ENCODE assay signal across 15 mouse cellular contexts in genomic region chr10:50895881-50896766, GRCm38 (mm10). TPM values are rescaled to one million over a fixed set of nuclear protein-coding genes. Genes with fewer than 3 reads are reported as not detected.
DNase-seq lines count a peak whose midpoint lies in the region; ATAC-seq lines count a peak whose summit lies in the region.
"Had no signal": no experiment of that assay in that cellular context is flagged by ENCODE, and none has a peak within 500 bp of the region (broad histone marks: within the 10 kb centered on the region; RNA-seq: fewer than 3 reads in every experiment).

No protein-coding gene starts in this region.

- no peak overlapping the region for H3K4me2 ChIP-seq in intestine, embryonic 14.5 days (ENCODE audit: low read length)
- no peak overlapping the region for H3K4me2 ChIP-seq in intestine, embryonic 16.5 days (ENCODE audit: low read depth, low read length)
- H3K4me2 ChIP-seq in embryonic facial prominence, embryonic 13.5 days = no peak overlapping the region
- no peak overlapping the region for H3K4me2 ChIP-seq in limb, embryonic 15.5 days

- peak; percentile 78 for DNase-seq in intestine, embryonic 14.5 days (ENCODE audit: low spot score)
- DNase-seq in Muller cell, postnatal 12 days (ENCODE audit: inconsistent ontology term) = peak; percentile 40
- DNase-seq in gastrocnemius, postnatal 36 days = no peak
- DNase-seq in left cerebral cortex, postnatal 10 days (ENCODE audit: extremely low spot score in 1 of 2, low spot score in 2 of 2) = no peak
- DNase-seq in spleen, postnatal 4 days (ENCODE audit: low spot score in 2 of 2) = no peak
- DNase-seq: gastrocnemius, postnatal 10 days; left cerebral cortex, postnatal 4 days; right cerebral cortex, postnatal 14 days had no signal

- no peak overlapping the region for H3K9ac ChIP-seq in intestine, embryonic 14.5 days (ENCODE audit: low read length)
- no peak overlapping the region for H3K9ac ChIP-seq in intestine, embryonic 16.5 days (ENCODE audit: low read depth, low read length)
- no peak overlapping the region for H3K9ac ChIP-seq in embryonic facial prominence, embryonic 13.5 days
- H3K9ac ChIP-seq in limb, embryonic 15.5 days = no peak overlapping the region
- H3K9ac ChIP-seq: heart, embryonic 15.5 days; neural tube, embryonic 12.5 days had no signal

- H3K4me1 ChIP-seq in intestine, embryonic 14.5 days (replicated peaks; ENCODE audit: control insufficient read depth, insufficient read depth, low read length) = 0 out of 2 replicates have a peak, but pooled peaks cover 4% of the 10 kb centered on the region
- H3K4me1 ChIP-seq in intestine, embryonic 16.5 days (ENCODE audit: control insufficient read depth, insufficient read depth, low read length) = peaks cover 11% of the 10 kb centered on the region
- peaks cover 23% of the 10 kb centered on the region for H3K4me1 ChIP-seq in embryonic facial prominence, embryonic 13.5 days
- peaks cover 37% of the 10 kb centered on the region for H3K4me1 ChIP-seq in limb, embryonic 15.5 days

- H3K4me3 ChIP-seq in intestine, embryonic 14.5 days (ENCODE audit: low read depth, low read length) = no peak overlapping the region
- H3K4me3 ChIP-seq in intestine, embryonic 16.5 days (ENCODE audit: low read length) = no peak overlapping the region
- peak overlapping the region; percentile 50; the same call in 1 of the 2 replicates for H3K4me3 ChIP-seq in embryonic facial prominence, embryonic 13.5 days
- peak overlapping the region; percentile 53; the same call in 1 of the 2 replicates for H3K4me3 ChIP-seq in limb, embryonic 15.5 days

- intact Hi-C loops in gastrocnemius, postnatal 36 days (cut with DNase I) = no loop called here
- intact Hi-C loops in left cerebral cortex, postnatal 10 days (cut with DNase I) = loop anchor here (10.0 kb wide), 1 partner anchor 191 kb away; no protein-coding TSS in a partner anchor

- 5% methylated on average over 21 of the region's 21 CpGs for whole genome bisulfite sequencing in intestine, embryonic 14.5 days
- WGBS in intestine, embryonic 16.5 days = 6% methylated on average over 21 of the region's 21 CpGs
- 5% methylated on average over 21 of the region's 21 CpGs for WGBS in embryonic facial prominence, embryonic 13.5 days
- 8% methylated on average over 21 of the region's 21 CpGs for WGBS in limb, embryonic 15.5 days

- no peaks in the 10 kb centered on the region for H3K36me3 ChIP-seq in intestine, embryonic 14.5 days (ENCODE audit: control insufficient read depth, insufficient read depth, low read length)
- H3K36me3 ChIP-seq in intestine, embryonic 16.5 days (ENCODE audit: control insufficient read depth, insufficient read depth, low read length) = no peaks in the 10 kb centered on the region
- H3K36me3 ChIP-seq in embryonic facial prominence, embryonic 13.5 days = no peaks in the 10 kb centered on the region
- no peaks in the 10 kb centered on the region for H3K36me3 ChIP-seq in limb, embryonic 15.5 days
- H3K36me3 ChIP-seq: heart, embryonic 15.5 days; neural tube, embryonic 12.5 days had no signal

- no peaks in the 10 kb centered on the region for H3K9me3 ChIP-seq in intestine, embryonic 14.5 days (ENCODE audit: control insufficient read depth, low read length)
- no peaks in the 10 kb centered on the region for H3K9me3 ChIP-seq in intestine, embryonic 16.5 days (ENCODE audit: control insufficient read depth, low read length)
- no peaks in the 10 kb centered on the region for H3K9me3 ChIP-seq in embryonic facial prominence, embryonic 13.5 days
- no peaks in the 10 kb centered on the region for H3K9me3 ChIP-seq in limb, embryonic 15.5 days
- H3K9me3 ChIP-seq: heart, embryonic 15.5 days; neural tube, embryonic 12.5 days had no signal

- peaks cover 100% of the 10 kb centered on the region for H3K27me3 ChIP-seq in intestine, embryonic 14.5 days (replicated peaks; ENCODE audit: control insufficient read depth, insufficient read depth, low read length)
- H3K27me3 ChIP-seq in intestine, embryonic 16.5 days (replicated peaks; ENCODE audit: control insufficient read depth, insufficient read depth, low read length) = peaks cover 57% of the 10 kb centered on the region
- peaks cover 88% of the 10 kb centered on the region for H3K27me3 ChIP-seq in embryonic facial prominence, embryonic 13.5 days
- peaks cover 82% of the 10 kb centered on the region for H3K27me3 ChIP-seq in limb, embryonic 15.5 days

- no peak for ATAC-seq in intestine, embryonic 14.5 days (replicated peaks; ENCODE audit: low FRiP score, low TSS enrichment, low read depth)
- no peak for ATAC-seq in intestine, embryonic 16.5 days
- ATAC-seq in embryonic facial prominence, embryonic 13.5 days (ENCODE audit: insufficient number of reproducible peaks, insufficient read depth, low FRiP score, low TSS enrichment, low read depth) = no peak
- ATAC-seq in limb, embryonic 15.5 days (ENCODE audit: insufficient number of reproducible peaks, low FRiP score, low TSS enrichment, low read depth) = no peak
- ATAC-seq: intestine, postnatal 0 days had no signal

- no peak overlapping the region for H3K27ac ChIP-seq in intestine, embryonic 14.5 days (ENCODE audit: low read depth)
- no peak overlapping the region for H3K27ac ChIP-seq in intestine, embryonic 16.5 days (ENCODE audit: low read length)
- no peak overlapping the region for H3K27ac ChIP-seq in embryonic facial prominence, embryonic 13.5 days
- H3K27ac ChIP-seq in limb, embryonic 15.5 days = no peak overlapping the region
- H3K27ac ChIP-seq: heart, embryonic 15.5 days; macrophage; neural tube, embryonic 12.5 days had no signal

RNA-seq across cellular contexts. Expression of gene Sim1, which starts 1.6 kb away (rescaled TPM):
- polyA plus RNA-seq in intestine, embryonic 14.5 days (2014; fragmentation: Nextera tagmentation; extraction: Ambion mirVana) = 0.05 TPM in 1 of 2 replicates, not detected in the other
- polyA plus RNA-seq in intestine, embryonic 16.5 days (2015; fragmentation: Nextera tagmentation; extraction: Ambion mirVana) = 0.02 TPM in 1 of 2 replicates, not detected in the other
- polyA plus RNA-seq in embryonic facial prominence, embryonic 13.5 days (2015; fragmentation: Nextera tagmentation; extraction: Ambion mirVana) = 1.6 and 3.2 TPM in 2 replicates
- 0.96 and 1.1 TPM in 2 replicates for polyA plus RNA-seq in limb, embryonic 15.5 days (2015; fragmentation: Nextera tagmentation; extraction: Ambion mirVana)
- under 1 TPM; 0.05 to 0.13 TPM for total RNA-seq in gastrocnemius, postnatal 36 days (2021)
- under 1 TPM; 0.58 to 0.83 TPM for total RNA-seq in left cerebral cortex, postnatal 10 days (2021)
- polyA plus RNA-seq: heart, embryonic 15.5 days; intestine, postnatal 0 days; macrophage had no signal

Comparison
In these comparisons a context has a peak if more than half of its experiments do, and no peak if none do; other contexts are left out.
1. DNase-seq: peak in intestine, embryonic 14.5 days (single experiment) and Muller cell, postnatal 12 days (single experiment); none in gastrocnemius, postnatal 36 days (0 of 2), left cerebral cortex, postnatal 10 days (0 of 2) and spleen, postnatal 4 days (0 of 2).
2. H3K4me3 ChIP-seq: peak in embryonic facial prominence, embryonic 13.5 days (single experiment) and limb, embryonic 15.5 days (single experiment); none in intestine, embryonic 14.5 days (single experiment) and intestine, embryonic 16.5 days (single experiment).